Mouse (Mus musculus) liver, adult 2 months (tissue): Measurements from ENCODE around the gene Vmn1r226.

ENCODE experiments used
- CTCF ChIP-seq: fragments of 200-500 bp; IDR thresholded peaks from 2 replicates; pipeline ENCODE4 v1.5.1; 2011; ENCODE audit warnings: low read depth, low read length, control low read depth
- POLR2A ChIP-seq: fragments of 200-500 bp; IDR thresholded peaks from 2 replicates; pipeline ENCODE4 v1.6.1; 2011; ENCODE audit warnings: low read length, control low read depth; ENCODE audit not compliant: insufficient read depth; ENCODE audit errors: extremely low read depth

DNA sequence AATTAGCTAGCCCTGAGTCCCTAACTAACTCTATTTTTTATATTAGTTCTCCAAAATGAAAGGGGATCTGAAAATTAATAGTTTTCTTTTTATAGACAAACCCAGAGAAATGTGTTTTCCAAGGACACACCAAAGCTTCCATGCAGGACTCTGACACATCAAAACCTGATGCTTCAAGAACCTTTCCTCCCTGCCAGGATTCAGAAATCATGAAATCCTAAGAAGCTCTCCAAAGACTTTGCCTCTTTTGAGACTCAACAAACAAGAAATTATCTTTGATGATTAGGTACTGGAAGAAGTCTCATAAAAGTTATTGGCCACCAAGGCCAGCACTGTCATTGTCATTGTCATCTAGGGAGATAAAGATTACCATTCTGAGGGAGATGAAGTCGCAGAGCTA, 46.9 kb downstream of the Vmn1r226 start, which contains the start of gene Vmn1r227:
- no peak for TF ChIP-seq POLR2A
- TF ChIP-seq CTCF = no peak
